Mouse (Mus musculus) kidney, adult 10 weeks (tissue): Measurements from ENCODE around the gene D330020A13Rik. TPM values are rescaled to one million over a fixed set of nuclear protein-coding genes. Genes with fewer than 3 reads are reported as not detected.

ENCODE experiments used
- polyA plus RNA-seq: library from polyadenylated mRNA; stranded (reverse); fragments of 350-450 nt; fragmentation: Illumina TruSeq; extraction: RNeasy Lipid Tissue Mini Kit (QIAGEN cat#74804); gene quantifications from one replicate; pipeline ENCODE4 v1.2.3, GENCODE M21; 2014; ENCODE audit warnings: low read depth, low replicate concordance

The D330020A13Rik gene
- polyA plus RNA-seq = not detected

DNA sequence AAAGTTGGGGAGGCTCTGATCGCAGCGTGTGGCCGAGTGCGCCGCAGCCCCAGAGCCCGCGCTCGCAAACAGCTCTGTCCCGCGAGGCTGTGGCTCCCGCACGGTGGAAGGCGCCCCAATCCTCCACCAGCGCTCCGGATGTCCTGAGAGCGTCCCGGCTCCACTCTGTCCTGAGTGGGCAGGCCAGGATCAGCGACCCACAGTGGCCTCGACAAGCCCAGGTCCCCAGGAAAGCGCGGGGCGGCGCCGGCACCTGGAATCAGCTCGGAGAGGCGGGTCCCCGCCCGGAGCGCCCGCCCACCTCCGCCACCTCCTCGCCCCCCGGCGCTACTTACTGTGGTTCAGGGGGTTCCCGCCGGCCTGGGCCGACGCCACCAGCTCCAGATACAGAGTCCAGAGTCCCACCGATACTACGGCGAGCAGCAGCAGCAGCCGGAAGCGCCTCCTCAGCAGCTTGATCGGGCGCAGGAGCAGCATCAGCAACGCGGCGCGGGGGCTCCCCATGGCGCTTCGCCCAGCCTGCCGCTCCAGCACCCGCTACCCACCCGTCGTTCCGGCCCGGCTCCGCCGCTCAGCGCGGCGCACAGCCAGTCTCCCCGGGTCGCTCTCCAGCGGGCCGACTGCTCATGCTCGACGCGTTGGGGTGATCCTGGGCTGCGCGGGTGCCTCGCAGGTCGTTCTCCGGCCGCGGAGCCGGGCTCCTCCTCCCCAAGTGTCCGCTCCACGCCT is at the start of gene D330020A13Rik, which contains the start of gene B4galnt3:
Gene D330020A13Rik (plus strand): TSS at position 309 of the 729 bp plus-strand sequence.
Gene B4galnt3 (minus strand): TSS at position 504 of the 729 bp plus-strand sequence.

Other genes starting within 250 kb of the D330020A13Rik start
- not detected for gene Ninj2, start 201.0 kb upstream of the D330020A13Rik start, polyA plus RNA-seq
- 1.7 TPM for gene B4galnt3, start 195 bp downstream of the D330020A13Rik start, polyA plus RNA-seq
- gene Kdm5a, start 69.8 kb downstream of the D330020A13Rik start, polyA plus RNA-seq = 42.2 TPM
- gene Ccdc77, start 70.0 kb downstream of the D330020A13Rik start, polyA plus RNA-seq = 4.8 TPM
- 4.4 TPM for gene Il17ra, start 168.9 kb downstream of the D330020A13Rik start, polyA plus RNA-seq
- gene Tmem121b, start 199.4 kb downstream of the D330020A13Rik start, polyA plus RNA-seq = not detected
- 2.7 TPM for gene Hdhd5, start 237.0 kb downstream of the D330020A13Rik start, polyA plus RNA-seq